Mouse (Mus musculus) ES-E14 (cell line): ENCODE data around the gene Slc6a6. TPM values are rescaled to one million over a fixed set of nuclear protein-coding genes. Genes with fewer than 3 reads are reported as not detected.

Source experiments
- DNase-seq: peaks from one replicate; pipeline ENCODE4 v3.0.0-alpha.2; 2013; ENCODE audit warnings: low read depth, low spot score
- H3K27ac ChIP-seq: 2 replicates; pipeline ENCODE4 v1.5.1; 2012; ENCODE audit warnings: low read depth, mild to moderate bottlenecking, low read length, moderate library complexity, mixed read lengths; ENCODE audit not compliant: poor library complexity, insufficient read depth, severe bottlenecking
- H3K36me3 ChIP-seq: 2 replicates; pipeline ENCODE4 v1.6.1; 2012; ENCODE audit warnings: mild to moderate bottlenecking, low read length, moderate library complexity, mixed read lengths; ENCODE audit not compliant: control insufficient read depth, poor library complexity, insufficient read depth, severe bottlenecking
- H3K4me1 ChIP-seq, 2 experiments: fragments of 150-350 bp in 1 of 2; sonication (generic) in 1 of 2; 2 replicates each; pipeline ENCODE4 v1.6.1; 2012; ENCODE audit warnings: low read length in 2 of 2, mild to moderate bottlenecking in 1 of 2, mixed read lengths in 1 of 2; ENCODE audit not compliant: control insufficient read depth in 2 of 2, insufficient read depth in 2 of 2, poor library complexity in 1 of 2
- H3K4me3 ChIP-seq, 2 experiments: fragments of 150-350 bp in 1 of 2; sonication (generic) in 1 of 2; 2 replicates each; pipeline ENCODE4 v1.5.1; 2012; ENCODE audit warnings: low read length in 2 of 2, low read depth in 1 of 2, mild to moderate bottlenecking in 1 of 2, mixed read lengths in 1 of 2; ENCODE audit not compliant: insufficient read depth in 1 of 2, poor library complexity in 1 of 2, severe bottlenecking in 1 of 2
- H3K9ac ChIP-seq: 2 replicates; pipeline ENCODE4 v1.6.1; 2012; ENCODE audit warnings: low read depth, mild to moderate bottlenecking, low read length, mixed read lengths; ENCODE audit not compliant: poor library complexity, insufficient read depth, severe bottlenecking
- H3K9me3 ChIP-seq: fragments of 150-350 bp; sonication (generic); 2 replicates; pipeline ENCODE4 v1.6.1; 2012; ENCODE audit warnings: low read depth, mild to moderate bottlenecking, low read length; ENCODE audit not compliant: control insufficient read depth, insufficient read depth
- CHD2 ChIP-seq: IDR thresholded peaks from 2 replicates; pipeline ENCODE4 v1.6.1; 2014; ENCODE audit warnings: mild to moderate bottlenecking, low read depth, low read length, inconsistent platforms
- HCFC1 ChIP-seq: IDR thresholded peaks from 2 replicates; pipeline ENCODE4 v1.6.1; 2012; ENCODE audit warnings: low read length, inconsistent platforms, borderline replicate concordance; ENCODE audit not compliant: insufficient read depth
- MAFK ChIP-seq: IDR thresholded peaks from 2 replicates; pipeline ENCODE4 v1.6.1; 2014; ENCODE audit warnings: mild to moderate bottlenecking, low read depth, low read length, inconsistent platforms; ENCODE audit not compliant: insufficient read depth
- ZC3H11A ChIP-seq: IDR thresholded peaks from 2 replicates; pipeline ENCODE4 v1.6.1; 2012; ENCODE audit warnings: low read depth, mild to moderate bottlenecking, inconsistent platforms, low read length, borderline replicate concordance
- ZNF384 ChIP-seq: IDR thresholded peaks from 2 replicates; pipeline ENCODE4 v1.6.1; 2012; ENCODE audit warnings: low read depth, low read length, inconsistent platforms
- in situ Hi-C, 2 experiments: fragments of 600-800 bp; cut with MboI; formaldehyde crosslinking; loops; one replicate each; pipeline ENCODE4 v1.15.1; 2025; ENCODE audit warnings: low sequenced_read_pairs in 2 of 2, inconsistent platforms in 1 of 2; ENCODE audit not compliant: unreplicated experiment in 2 of 2
- total RNA-seq: library from RNA; depleted of rRNA; stranded (reverse); fragments of 300-350 nt; gene quantifications from 2 replicates; pipeline ENCODE4 v1.2.3, GENCODE M21; 2012

Gene Slc6a6
- total RNA-seq, 1 experiment: 150 TPM

GRCm38 (mm10) chr6:91707886-91708564, 24.2 kb downstream of the Slc6a6 start:
- TF ChIP-seq CHD2: no peak
- no peak for TF ChIP-seq MAFK
- TF ChIP-seq ZC3H11A: no peak
- no peak for TF ChIP-seq ZNF384
- no peak for TF ChIP-seq HCFC1
- in situ Hi-C loops: no loop called here
- H3K36me3 ChIP-seq: peaks cover 12% of the 10 kb centered on the region; the same call in 1 of the 2 replicates
- no peak overlapping the region for H3K4me3 ChIP-seq
- no peaks in the 10 kb centered on the region for H3K9me3 ChIP-seq
- no peak overlapping the region for H3K9ac ChIP-seq
- peaks cover 19 to 54% of the 10 kb centered on the region in 2 experiments for H3K4me1 ChIP-seq
- no peak for DNase-seq
- H3K27ac ChIP-seq: no peak overlapping the region

GRCm38 (mm10) chr6:91708919-91709318, 25.1 kb downstream of the Slc6a6 start:
- Histone ChIP-seq H3K9ac (no peak overlapping the region), H3K9me3 (no peaks in the 10 kb centered on the region), H3K4me1 (peaks cover 19 to 58% of the 10 kb centered on the region in 2 experiments), H3K4me3 (no peak overlapping the region), H3K36me3 (peaks cover 12% of the 10 kb centered on the region; the same call in 1 of the 2 replicates), H3K27ac (no peak overlapping the region)
- TF ChIP-seq CHD2: no peak
- TF ChIP-seq ZNF384: peak; percentile 66; the same call in 1 of the 2 replicates
- DNase-seq: no peak
- in situ Hi-C loops: no loop called here

DNA sequence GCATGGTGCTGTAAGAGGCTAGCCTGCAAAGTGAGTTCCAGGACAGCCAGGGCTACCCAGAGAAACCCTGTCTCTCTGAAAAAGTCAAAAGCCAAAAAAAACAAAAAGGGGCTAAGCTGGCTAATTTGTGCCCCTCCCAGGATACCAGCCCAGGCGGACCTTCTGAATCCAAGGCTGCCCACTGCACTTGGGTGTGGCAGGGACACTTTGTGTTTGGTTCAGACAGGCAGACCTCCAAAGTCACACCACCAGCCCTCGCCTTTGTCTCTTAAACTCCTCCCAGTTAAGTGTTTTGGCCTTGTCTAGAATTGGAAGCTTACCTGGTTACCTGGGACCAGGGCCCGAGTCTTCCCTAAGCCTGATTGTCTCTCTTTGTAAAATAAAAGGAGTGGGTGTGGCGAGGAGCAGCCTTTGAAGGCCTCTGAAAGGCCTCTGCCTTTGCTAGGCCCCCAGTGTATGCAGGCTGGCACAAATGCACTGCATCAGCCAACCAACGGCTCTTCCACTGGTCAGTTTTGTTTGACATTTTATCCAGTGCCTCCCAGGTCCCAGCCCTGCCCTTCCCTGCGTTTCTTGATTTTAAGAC, 26.6 kb downstream of the Slc6a6 start:
- peaks cover 14% of the 10 kb centered on the region for H3K36me3 ChIP-seq
- peak overlapping the region; percentile 96 for H3K27ac ChIP-seq
- in situ Hi-C loops: no loop called here
- H3K9me3 ChIP-seq: no peaks in the 10 kb centered on the region
- DNase-seq: peak; percentile 90
- no peak overlapping the region for H3K4me3 ChIP-seq
- no peak for TF ChIP-seq ZC3H11A
- no peak for TF ChIP-seq CHD2
- TF ChIP-seq ZNF384: no peak
- TF ChIP-seq HCFC1: no peak
- no peak for TF ChIP-seq MAFK
- H3K4me1 ChIP-seq: peaks cover 20 to 55% of the 10 kb centered on the region in 2 experiments
- H3K9ac ChIP-seq: peak overlapping the region; percentile 10; the same call in 1 of the 2 replicates

DNA sequence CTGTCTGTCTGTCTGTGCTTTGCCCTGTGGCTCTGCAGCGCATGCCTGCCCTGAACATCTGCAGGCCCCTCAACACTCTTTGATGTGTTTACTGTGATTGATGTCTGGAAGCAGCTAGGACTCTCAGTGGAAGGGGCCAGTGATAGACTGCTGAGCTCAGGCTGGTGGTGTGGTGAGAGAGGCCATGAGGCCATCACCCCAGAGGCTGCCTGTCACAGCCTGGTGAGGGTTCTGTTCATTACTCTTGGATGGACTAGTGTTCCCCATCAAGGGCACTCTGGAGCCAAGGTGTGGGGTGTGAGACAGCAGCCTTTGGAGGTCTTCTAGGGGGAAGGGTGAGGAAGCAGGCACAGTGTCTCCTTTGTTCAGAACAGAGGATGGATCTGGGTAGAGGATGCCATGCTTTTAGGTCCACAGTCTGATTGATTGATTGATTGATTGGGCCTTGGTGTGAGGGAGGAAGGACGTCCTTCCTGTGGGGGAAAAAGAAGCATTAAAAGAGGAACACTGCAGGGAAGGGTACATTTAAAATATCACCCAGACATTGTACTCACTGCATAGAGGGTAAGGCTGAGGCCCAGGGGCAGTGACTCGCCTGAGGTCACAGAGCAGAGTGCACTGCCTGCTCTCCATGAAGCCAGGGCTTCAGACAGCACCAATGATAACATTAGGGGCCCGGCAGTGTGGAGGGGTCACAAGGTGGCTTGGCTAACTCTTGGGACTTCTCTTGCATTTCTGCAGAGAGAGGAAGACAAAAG, 28.4 kb downstream of the Slc6a6 start:
- H3K27ac ChIP-seq: peak overlapping the region; percentile 91
- no peak for DNase-seq
- in situ Hi-C loops: no loop called here
- H3K9me3 ChIP-seq: no peaks in the 10 kb centered on the region
- H3K4me1 ChIP-seq: peaks cover 17 to 49% of the 10 kb centered on the region in 2 experiments
- peak overlapping the region in 1 of 2 experiments; percentile 3; a peak in 1 of 4 replicates for H3K4me3 ChIP-seq
- peak overlapping the region; percentile 3; the same call in 1 of the 2 replicates for H3K9ac ChIP-seq
- TF ChIP-seq ZNF384: no peak
- TF ChIP-seq HCFC1: no peak
- TF ChIP-seq MAFK: no peak
- no peak for TF ChIP-seq CHD2
- TF ChIP-seq ZC3H11A: no peak
- H3K36me3 ChIP-seq: peaks cover 10% of the 10 kb centered on the region
